Mouse (Mus musculus) forebrain, embryonic 12.5 days (tissue): ENCODE data around the gene Cox11. TPM values are rescaled to one million over a fixed set of nuclear protein-coding genes. Genes with fewer than 3 reads are reported as not detected.

Experiments
- ATAC-seq: fragments of 200-750 bp; cut with Nextera tagmentation; 2 replicates; pipeline ENCODE4 v1.8.0; 2017; ENCODE audit warnings: moderate TSS enrichment; ENCODE audit not compliant: low FRiP score
- H3K27ac ChIP-seq: fragments of 300-500 bp; sonication (generic); 2 replicates; pipeline ENCODE4 v1.5.1; 2016; ENCODE audit warnings: mild to moderate bottlenecking
- H3K27me3 ChIP-seq: fragments of 300-500 bp; sonication (generic); 2 replicates; pipeline ENCODE4 v1.6.1; 2016; ENCODE audit warnings: mild to moderate bottlenecking
- H3K36me3 ChIP-seq: fragments of 300-500 bp; sonication (generic); replicated peaks from 2 replicates; pipeline ENCODE4 v1.6.1; 2016; ENCODE audit warnings: mild to moderate bottlenecking
- H3K4me1 ChIP-seq: fragments of 300-500 bp; sonication (generic); 2 replicates; pipeline ENCODE4 v1.6.1; 2016
- H3K4me2 ChIP-seq: fragments of 300-500 bp; sonication (generic); 2 replicates; pipeline ENCODE4 v1.6.1; 2016; ENCODE audit warnings: mild to moderate bottlenecking, moderate library complexity
- H3K4me3 ChIP-seq: fragments of 300-500 bp; sonication (generic); replicated peaks from 2 replicates; pipeline ENCODE4 v1.5.1; 2016; ENCODE audit warnings: mild to moderate bottlenecking
- H3K9ac ChIP-seq: fragments of 300-500 bp; sonication (generic); 2 replicates; pipeline ENCODE4 v1.6.1; 2016; ENCODE audit warnings: mild to moderate bottlenecking
- H3K9me3 ChIP-seq: fragments of 300-500 bp; sonication (generic); 2 replicates; pipeline ENCODE4 v1.6.1; 2016
- WGBS: fragments of 180-500 bp; shearing (Covaris S2); methylation state at CpG from one replicate; pipeline ENCODE4 v1.1.7; 2016; 5-methylcytosine and 5-hydroxymethylcytosine counted together
- polyA plus RNA-seq: library from polyadenylated mRNA; unstranded; fragments of >200 nt; fragmentation: Nextera tagmentation; extraction: Ambion mirVana; gene quantifications from 2 replicates; pipeline ENCODE4 v1.2.1, GENCODE M21; 2016

The Cox11 gene
- polyA plus RNA-seq, result 37.4 and 42.4 TPM in 2 replicates

DNA sequence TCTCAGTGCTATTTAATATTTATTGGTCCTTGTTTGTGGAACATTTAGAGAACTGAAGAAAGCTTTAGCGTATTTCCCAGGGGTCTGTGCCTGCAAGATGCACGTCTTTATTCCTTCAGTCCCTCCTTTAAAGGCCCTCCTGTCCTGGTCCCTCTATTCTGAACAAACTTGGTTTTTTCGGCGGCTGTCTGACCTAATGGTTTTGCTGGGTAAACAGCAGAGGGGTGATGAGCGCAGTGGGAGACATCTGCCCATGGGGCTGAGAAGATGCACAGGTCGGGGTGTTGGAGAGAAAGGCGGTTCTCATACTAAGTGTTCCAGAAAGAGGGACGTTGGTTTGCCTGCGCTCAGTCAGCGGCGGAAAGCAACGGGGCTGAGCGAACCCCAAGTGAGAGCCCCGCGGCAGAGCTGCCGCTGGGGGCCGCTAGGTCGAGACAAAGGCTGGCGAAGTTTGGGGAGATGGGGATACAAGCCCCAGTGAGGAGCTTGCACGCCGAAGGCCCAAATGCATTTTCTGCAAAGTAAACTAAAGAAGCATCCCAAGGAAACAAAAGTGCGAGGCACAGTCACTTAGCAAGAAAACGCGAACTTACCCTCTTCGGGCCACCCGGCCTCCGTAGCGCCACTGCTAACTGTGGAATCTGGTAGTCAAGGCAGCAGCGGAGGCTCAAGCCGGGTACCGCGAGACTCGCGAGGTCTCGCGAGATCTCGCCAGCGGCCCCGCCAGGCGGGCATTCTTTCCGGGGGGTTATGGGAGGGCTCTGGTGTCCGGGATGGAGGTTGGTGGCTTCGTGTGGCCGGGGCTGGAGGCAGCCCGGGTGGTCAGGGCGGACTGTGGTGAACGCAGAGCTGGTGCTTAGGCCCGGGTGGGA lies at the start of gene Cox11, which contains the start of gene Stxbp4:
Cox11 (plus strand) TSS at position 734 of the 872 bp plus-strand sequence.
Stxbp4 (minus strand) TSS at position 645 of the 872 bp plus-strand sequence.
- Histone ChIP-seq H3K9me3 (no peaks in the 10 kb centered on the region), H3K4me1 (peaks cover 20% of the 10 kb centered on the region), H3K36me3 (peaks cover 17% of the 10 kb centered on the region), H3K4me3 (peak within 1 kb of the TSS; percentile 98), H3K9ac (peak within 1 kb of the TSS; percentile 97), H3K4me2 (peak within 1 kb of the TSS; percentile 64), H3K27me3 (no peaks in the 10 kb centered on the region), H3K27ac (peak within 1 kb of the TSS; percentile 94)
- peak; percentile 95 for ATAC-seq
- under 1% methylated on average over 48 of the region's 48 CpGs for WGBS

GRCm38 (mm10) chr11:90590996-90591395 lies 47.0 kb upstream of the Cox11 start:
- no peak for ATAC-seq
- Histone ChIP-seq H3K27me3 (no peaks in the 10 kb centered on the region), H3K4me3 (no peak overlapping the region), H3K4me2 (no peak overlapping the region), H3K36me3 (peaks cover 32% of the 10 kb centered on the region), H3K4me1 (no peaks in the 10 kb centered on the region), H3K9me3 (no peaks in the 10 kb centered on the region), H3K9ac (no peak overlapping the region), H3K27ac (no peak overlapping the region)
- 95% methylated on average over 1 of the region's 1 CpGs for WGBS

DNA sequence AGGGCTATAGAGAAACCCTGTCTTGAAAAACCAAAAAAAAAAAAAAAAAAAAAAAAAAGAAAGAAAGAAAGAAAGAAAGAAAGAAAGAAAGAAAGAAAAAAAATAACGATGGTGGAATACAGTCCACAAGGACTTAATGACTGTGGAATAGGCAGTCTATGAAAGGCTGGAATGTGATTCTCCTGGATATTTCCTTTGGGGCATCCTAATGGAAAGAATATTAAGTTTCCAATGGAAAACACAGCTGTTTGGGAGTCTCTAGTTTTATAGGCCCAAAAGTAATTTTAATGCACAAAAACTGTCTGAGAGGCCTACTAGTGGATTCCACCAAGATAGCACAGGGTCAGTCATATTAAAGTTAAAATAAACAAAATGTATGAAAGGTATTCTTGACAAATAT lies 42.1 kb upstream of the Cox11 start:
- no peak overlapping the region for H3K4me3 ChIP-seq
- no peak overlapping the region for H3K4me2 ChIP-seq
- ATAC-seq, result no peak
- no peaks in the 10 kb centered on the region for H3K4me1 ChIP-seq
- no peak overlapping the region for H3K27ac ChIP-seq
- no peaks in the 10 kb centered on the region for H3K27me3 ChIP-seq
- H3K9me3 ChIP-seq, result no peaks in the 10 kb centered on the region
- no peak overlapping the region for H3K9ac ChIP-seq
- WGBS, result 91% methylated on average over 1 of the region's 1 CpGs
- H3K36me3 ChIP-seq, result peaks cover 38% of the 10 kb centered on the region

DNA sequence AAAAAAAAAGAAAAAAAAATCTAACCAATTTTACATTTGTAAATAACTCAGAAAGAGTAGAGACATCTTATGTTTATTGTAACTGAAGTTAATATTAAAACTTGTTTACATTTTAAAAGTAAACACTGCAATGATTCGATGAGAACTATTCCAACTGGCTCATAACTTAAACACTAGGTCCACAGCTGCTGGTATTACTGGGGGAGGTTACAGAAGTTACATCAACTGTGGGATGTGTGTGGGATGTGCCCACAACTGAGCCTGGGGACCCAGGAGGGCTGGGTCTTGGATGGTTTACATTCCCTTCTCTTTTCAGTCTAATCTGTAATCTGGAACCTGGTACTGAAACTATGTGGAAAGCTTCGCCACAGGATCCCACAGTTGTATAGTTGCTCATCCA lies 34.9 kb upstream of the Cox11 start:
- Histone ChIP-seq H3K36me3 (peaks cover 47% of the 10 kb centered on the region), H3K9ac (no peak overlapping the region), H3K9me3 (no peaks in the 10 kb centered on the region), H3K4me3 (no peak overlapping the region), H3K4me2 (no peak overlapping the region), H3K27me3 (no peaks in the 10 kb centered on the region), H3K27ac (no peak overlapping the region), H3K4me1 (no peaks in the 10 kb centered on the region)
- no peak for ATAC-seq
- 94% methylated on average over 2 of the region's 2 CpGs for WGBS

DNA sequence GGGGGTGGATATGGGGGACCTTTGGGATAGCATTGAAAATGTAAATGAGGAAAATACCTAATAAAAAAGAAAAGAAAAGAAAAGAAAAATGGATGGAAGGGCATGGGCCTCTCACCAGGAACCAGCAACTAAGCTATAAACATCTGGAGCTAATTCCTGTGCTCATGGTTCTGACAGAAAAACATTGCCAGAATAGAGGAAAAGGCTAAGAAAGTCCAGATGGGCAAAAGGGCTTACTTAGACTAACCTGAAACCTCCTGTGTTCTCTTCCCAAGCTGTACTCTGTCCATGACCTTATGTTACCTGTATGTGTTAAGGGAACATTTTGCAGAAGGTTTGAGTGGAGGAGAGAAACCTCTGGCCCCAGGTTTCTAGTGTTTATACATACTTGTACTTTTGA lies 25.9 kb upstream of the Cox11 start:
- no peak overlapping the region for H3K4me3 ChIP-seq
- no peaks in the 10 kb centered on the region for H3K4me1 ChIP-seq
- no peak for ATAC-seq
- no peak overlapping the region for H3K27ac ChIP-seq
- no peak overlapping the region for H3K4me2 ChIP-seq
- H3K27me3 ChIP-seq, result no peaks in the 10 kb centered on the region
- H3K9ac ChIP-seq, result no peak overlapping the region
- no peaks in the 10 kb centered on the region for H3K9me3 ChIP-seq
- H3K36me3 ChIP-seq, result peaks cover 20% of the 10 kb centered on the region; the same call in 1 of the 2 replicates

DNA sequence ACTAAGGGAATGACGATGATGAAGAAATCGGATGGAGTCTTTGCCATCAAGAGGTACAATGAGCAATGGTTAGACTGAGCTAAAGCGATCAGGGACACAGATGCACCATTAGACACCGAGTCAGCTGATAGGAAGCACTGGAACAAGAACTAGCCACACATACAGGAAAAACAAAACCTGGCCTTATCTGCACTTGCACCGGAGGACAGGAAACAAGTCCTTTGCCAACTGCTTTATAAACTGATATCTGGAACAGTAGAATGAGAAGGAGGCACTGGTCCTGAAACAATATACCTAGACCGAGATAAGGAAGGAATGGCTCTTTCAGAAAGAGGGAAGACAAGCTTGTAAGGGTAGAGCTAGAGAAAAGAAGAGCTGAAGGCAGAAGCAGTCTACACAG lies 23.2 kb upstream of the Cox11 start:
- Histone ChIP-seq H3K9me3 (no peaks in the 10 kb centered on the region), H3K9ac (no peak overlapping the region), H3K36me3 (peaks cover 16% of the 10 kb centered on the region), H3K4me2 (no peak overlapping the region), H3K4me1 (no peaks in the 10 kb centered on the region), H3K27me3 (no peaks in the 10 kb centered on the region), H3K27ac (no peak overlapping the region), H3K4me3 (no peak overlapping the region)
- 92% methylated on average over 6 of the region's 6 CpGs for WGBS
- no peak for ATAC-seq

DNA sequence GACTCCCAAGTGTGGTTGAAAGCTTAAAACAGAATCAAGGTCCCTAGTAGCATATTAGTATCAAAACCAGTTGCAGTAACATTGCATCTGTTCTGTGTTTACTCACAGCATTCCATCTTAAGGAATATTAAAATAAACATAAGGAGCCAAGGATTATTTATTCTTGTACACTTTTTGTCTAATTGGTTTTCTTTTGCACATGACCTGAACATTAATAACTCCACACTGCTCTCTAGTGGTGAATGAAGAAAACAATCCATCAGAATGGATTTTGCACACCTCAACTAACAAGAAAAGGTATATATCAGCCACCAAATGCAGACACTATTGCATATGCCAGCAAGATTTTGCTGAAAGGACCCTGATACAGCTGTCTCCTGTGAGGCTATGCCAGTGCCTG lies 21.5 kb upstream of the Cox11 start:
- Histone ChIP-seq H3K36me3 (peaks cover 19% of the 10 kb centered on the region), H3K4me1 (no peaks in the 10 kb centered on the region), H3K9me3 (no peaks in the 10 kb centered on the region), H3K27me3 (no peaks in the 10 kb centered on the region), H3K4me2 (no peak overlapping the region), H3K4me3 (no peak overlapping the region), H3K27ac (no peak overlapping the region), H3K9ac (no peak overlapping the region)
- ATAC-seq, result no peak

DNA sequence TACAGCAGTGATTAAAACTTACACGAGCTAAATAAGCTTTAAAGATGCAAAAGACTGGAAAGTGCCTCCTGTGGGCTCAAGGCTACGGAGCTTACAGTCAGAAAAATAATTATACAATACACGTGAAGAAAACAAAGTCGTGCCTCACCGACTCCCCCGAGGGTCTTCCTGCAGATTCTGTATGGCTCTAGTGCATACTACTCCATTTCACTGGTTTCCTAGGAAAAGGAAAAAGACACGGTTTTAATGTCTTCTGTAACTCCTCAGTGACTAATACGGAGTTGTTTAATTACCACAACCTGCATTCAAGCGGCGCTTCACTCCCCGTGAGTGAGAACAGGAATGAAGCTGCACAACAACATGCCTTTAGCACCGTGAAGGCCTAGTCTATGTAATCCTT lies 15.9 kb upstream of the Cox11 start:
- H3K27me3 ChIP-seq, result no peaks in the 10 kb centered on the region
- H3K27ac ChIP-seq, result no peak overlapping the region
- H3K4me2 ChIP-seq, result no peak overlapping the region
- no peaks in the 10 kb centered on the region for H3K9me3 ChIP-seq
- no peak overlapping the region for H3K4me3 ChIP-seq
- ATAC-seq, result no peak
- peaks cover 10% of the 10 kb centered on the region for H3K36me3 ChIP-seq
- no peaks in the 10 kb centered on the region for H3K4me1 ChIP-seq
- no peak overlapping the region for H3K9ac ChIP-seq
- WGBS, result 90% methylated on average over 12 of the region's 12 CpGs

DNA sequence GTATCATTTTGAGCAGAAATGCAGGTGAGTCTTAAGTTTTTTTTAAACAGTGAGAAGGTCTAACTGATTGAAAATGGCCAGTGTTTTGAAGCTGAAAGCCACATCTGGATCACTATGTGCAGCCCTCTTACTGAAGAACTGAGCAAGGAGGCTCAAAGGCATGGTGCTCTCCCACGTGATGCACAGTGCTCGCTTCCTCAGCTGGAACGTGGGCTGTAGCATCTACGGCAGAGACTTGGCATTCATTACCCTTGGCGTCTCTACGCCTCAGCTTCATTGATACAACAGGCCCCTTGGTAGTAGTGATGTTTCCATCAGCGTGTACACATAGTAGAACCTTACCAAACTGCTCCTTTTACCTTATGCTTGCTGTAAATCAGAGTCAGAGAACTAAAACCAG lies 15.5 kb upstream of the Cox11 start:
- peaks cover 10% of the 10 kb centered on the region for H3K36me3 ChIP-seq
- no peak overlapping the region for H3K4me2 ChIP-seq
- WGBS, result 95% methylated on average over 7 of the region's 7 CpGs
- ATAC-seq, result no peak
- H3K9ac ChIP-seq, result no peak overlapping the region
- H3K27me3 ChIP-seq, result no peaks in the 10 kb centered on the region
- no peaks in the 10 kb centered on the region for H3K4me1 ChIP-seq
- no peak overlapping the region for H3K4me3 ChIP-seq
- no peak overlapping the region for H3K27ac ChIP-seq
- H3K9me3 ChIP-seq, result no peaks in the 10 kb centered on the region

- WGBS, result 58% methylated on average over 6 of the region's 6 CpGs
These were observed 14.5 kb upstream of the Cox11 start for GRCm38 (mm10) chr11:90623477-90623876.

GRCm38 (mm10) chr11:90625174-90625573 lies 12.8 kb upstream of the Cox11 start:
- Histone ChIP-seq H3K27me3 (no peaks in the 10 kb centered on the region), H3K9ac (no peak overlapping the region), H3K4me3 (no peak overlapping the region), H3K27ac (no peak overlapping the region), H3K4me1 (no peaks in the 10 kb centered on the region), H3K9me3 (no peaks in the 10 kb centered on the region), H3K4me2 (no peak overlapping the region), H3K36me3 (peaks cover 8% of the 10 kb centered on the region; the same call in 1 of the 2 replicates)
- WGBS, result 98% methylated on average over 1 of the region's 1 CpGs
- no peak for ATAC-seq

More at GRCm38 (mm10) chr11:90623477-90623876, 14.5 kb upstream of the Cox11 start:
- H3K9me3 ChIP-seq, result no peaks in the 10 kb centered on the region
- no peak for ATAC-seq
- no peak overlapping the region for H3K4me3 ChIP-seq
- H3K9ac ChIP-seq, result no peak overlapping the region
- H3K27me3 ChIP-seq, result no peaks in the 10 kb centered on the region
- no peaks in the 10 kb centered on the region for H3K4me1 ChIP-seq
- H3K4me2 ChIP-seq, result no peak overlapping the region
- no peak overlapping the region for H3K27ac ChIP-seq
- H3K36me3 ChIP-seq, result peaks cover 8% of the 10 kb centered on the region

DNA sequence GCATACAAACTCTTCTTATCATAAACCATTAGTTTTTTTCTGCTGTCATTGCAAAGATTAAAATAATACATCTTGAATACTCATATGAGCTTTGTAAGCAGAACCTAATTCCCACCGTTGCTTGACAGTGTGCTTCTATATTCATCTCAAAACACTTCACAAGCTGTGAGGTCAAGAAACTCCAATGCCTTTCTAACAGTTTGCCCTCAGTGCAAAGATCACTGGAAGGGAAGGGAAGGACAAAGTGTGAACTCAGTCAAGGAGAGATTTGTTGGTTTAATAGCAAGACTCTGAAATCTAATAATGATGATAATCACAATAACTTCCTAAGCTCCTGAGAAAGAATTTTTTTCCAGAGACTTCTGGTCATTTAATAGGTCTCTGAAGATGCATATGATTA lies 10.2 kb upstream of the Cox11 start:
- 88% methylated on average over 1 of the region's 1 CpGs for WGBS
- H3K36me3 ChIP-seq, result 0 out of 2 replicates have a peak, but pooled peaks cover 3% of the 10 kb centered on the region
- no peak overlapping the region for H3K4me2 ChIP-seq
- no peak overlapping the region for H3K9ac ChIP-seq
- no peaks in the 10 kb centered on the region for H3K27me3 ChIP-seq
- H3K9me3 ChIP-seq, result no peaks in the 10 kb centered on the region
- no peak overlapping the region for H3K27ac ChIP-seq
- no peak for ATAC-seq
- H3K4me3 ChIP-seq, result no peak overlapping the region
- H3K4me1 ChIP-seq, result no peaks in the 10 kb centered on the region

GRCm38 (mm10) chr11:90632480-90632879 lies 5.5 kb upstream of the Cox11 start:
- no peak overlapping the region for H3K4me3 ChIP-seq
- no peak overlapping the region for H3K27ac ChIP-seq
- no peak overlapping the region for H3K9ac ChIP-seq
- H3K27me3 ChIP-seq, result no peaks in the 10 kb centered on the region
- peaks cover 3% of the 10 kb centered on the region; the same call in 1 of the 2 replicates for H3K36me3 ChIP-seq
- H3K4me1 ChIP-seq, result peaks cover 14% of the 10 kb centered on the region
- no peaks in the 10 kb centered on the region for H3K9me3 ChIP-seq
- WGBS, result 85% methylated on average over 2 of the region's 2 CpGs
- ATAC-seq, result no peak
- no peak overlapping the region for H3K4me2 ChIP-seq
